Mouse (Mus musculus) testis, adult 2 months (tissue): ENCODE data around the gene Coro2a. TPM values are rescaled to one million over a fixed set of nuclear protein-coding genes. Genes with fewer than 3 reads are reported as not detected.
A peak's percentile ranks its signal among the peaks of the same experiment; 100 is the strongest.

ENCODE experiments used
- H3K27ac ChIP-seq: fragments of 200-500 bp; 2 replicates; pipeline ENCODE4 v1.5.1; 2012; ENCODE audit warnings: low read depth, low read length; ENCODE audit not compliant: control insufficient read depth, insufficient read depth
- H3K27me3 ChIP-seq: fragments of 200-500 bp; 2 replicates; pipeline ENCODE4 v1.6.1; 2012; ENCODE audit warnings: mild to moderate bottlenecking, low read length, moderate library complexity; ENCODE audit not compliant: control insufficient read depth, insufficient read depth
- H3K36me3 ChIP-seq: fragments of 200-500 bp; 2 replicates; pipeline ENCODE4 v1.6.1; 2012; ENCODE audit warnings: mild to moderate bottlenecking, low read length; ENCODE audit not compliant: control insufficient read depth, insufficient read depth
- H3K4me1 ChIP-seq: fragments of 200-500 bp; 2 replicates; pipeline ENCODE4 v1.6.1; 2012; ENCODE audit warnings: low read length; ENCODE audit not compliant: control insufficient read depth, insufficient read depth
- H3K4me3 ChIP-seq: fragments of 200-500 bp; 2 replicates; pipeline ENCODE4 v1.5.1; 2012; ENCODE audit warnings: low read depth, mild to moderate bottlenecking, low read length, moderate library complexity, mixed read lengths; ENCODE audit not compliant: control insufficient read depth
- CTCF ChIP-seq: fragments of 200-500 bp; IDR thresholded peaks from 2 replicates; pipeline ENCODE4 v1.5.1; 2012; ENCODE audit warnings: low read depth, mild to moderate bottlenecking, inconsistent platforms, low read length, moderate library complexity; ENCODE audit not compliant: control insufficient read depth, insufficient read depth, insufficient replicate concordance
- POLR2A ChIP-seq: fragments of 200-500 bp; IDR thresholded peaks from 2 replicates; pipeline ENCODE4 v1.6.1; 2012; ENCODE audit warnings: low read depth, mild to moderate bottlenecking, inconsistent platforms, low read length, moderate library complexity; ENCODE audit not compliant: control insufficient read depth
- polyA plus RNA-seq: library from polyadenylated mRNA; depleted of rRNA; stranded (reverse); fragments of >200 nt; gene quantifications from 2 replicates; pipeline ENCODE4 v1.2.3, GENCODE M21; 2012

The Coro2a gene
- polyA plus RNA-seq, 1 experiment, result 139 TPM

DNA sequence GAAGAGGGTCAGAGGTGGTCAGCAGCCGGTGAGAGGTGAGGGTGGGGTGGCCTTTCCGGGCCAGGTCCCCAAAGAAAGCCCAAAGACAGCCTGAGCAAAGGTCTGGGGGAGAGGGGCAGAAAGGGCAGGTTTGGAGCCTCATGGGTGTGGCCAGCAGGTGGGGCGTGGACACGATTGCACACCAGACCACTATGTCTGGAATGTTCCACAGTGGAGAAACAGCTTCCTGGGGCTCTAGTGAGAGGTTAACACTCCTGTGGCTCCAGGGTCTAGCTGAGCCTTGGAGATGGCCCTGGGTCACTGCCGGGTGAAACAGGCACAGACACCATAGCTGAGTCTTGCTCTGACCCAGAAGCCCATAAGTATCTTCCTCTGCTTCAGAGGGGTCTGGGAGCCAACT is 21.0 kb upstream of the Coro2a start:
- no peaks in the 10 kb centered on the region for H3K27me3 ChIP-seq
- H3K4me1 ChIP-seq, result peaks cover 9% of the 10 kb centered on the region
- peak overlapping the region; percentile 75 for H3K4me3 ChIP-seq
- no peak overlapping the region for H3K27ac ChIP-seq
- TF ChIP-seq CTCF (no peak), POLR2A (no peak)
- no peaks in the 10 kb centered on the region for H3K36me3 ChIP-seq

DNA sequence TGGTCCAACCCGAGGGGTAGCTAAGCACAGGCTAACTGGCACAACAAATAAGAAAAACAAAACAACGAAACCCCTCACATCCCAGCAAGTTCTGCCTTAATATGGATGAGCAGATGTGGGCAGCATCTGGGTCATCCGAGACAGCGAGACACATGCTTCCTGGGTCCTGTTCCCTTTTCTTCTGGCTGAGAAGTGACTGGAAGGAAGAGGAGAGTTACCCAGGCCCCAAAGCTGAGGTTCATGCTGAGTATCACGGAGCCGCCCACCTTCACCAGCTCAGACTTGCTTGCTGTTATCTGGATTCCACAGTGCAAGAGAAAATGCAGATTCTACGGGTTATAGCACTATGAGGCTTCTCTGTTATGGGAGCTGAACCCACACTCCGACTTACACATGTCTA is 18.9 kb upstream of the Coro2a start:
- Histone ChIP-seq H3K27me3 (no peaks in the 10 kb centered on the region), H3K27ac (no peak overlapping the region), H3K4me3 (peak overlapping the region; percentile 88), H3K4me1 (peaks cover 9% of the 10 kb centered on the region), H3K36me3 (no peaks in the 10 kb centered on the region)
- TF ChIP-seq CTCF, result no peak
- TF ChIP-seq POLR2A, result no peak

DNA sequence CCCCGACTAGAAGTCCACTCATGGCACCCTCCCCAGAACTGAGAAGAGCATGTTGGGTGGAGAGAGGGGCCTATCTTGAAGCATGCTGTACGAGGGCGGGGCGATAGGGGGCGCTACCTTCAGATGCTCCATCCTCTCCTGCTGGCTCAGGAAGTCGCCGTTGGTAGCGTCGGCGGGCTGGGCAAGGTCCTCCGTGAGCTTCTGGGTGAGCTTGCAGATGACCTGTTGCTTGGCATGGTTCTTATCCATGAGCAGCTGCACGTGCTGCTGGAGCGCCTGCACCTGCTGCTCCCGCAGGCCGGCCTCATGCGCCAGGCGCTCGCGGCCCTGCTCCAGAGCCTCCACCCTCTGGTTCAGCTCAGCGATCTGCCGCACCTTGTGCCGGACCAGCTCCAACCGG is 18.3 kb upstream of the Coro2a start:
- TF ChIP-seq CTCF (peak; percentile 79; the same call in 1 of the 2 replicates), POLR2A (no peak)
- Histone ChIP-seq H3K27me3 (no peaks in the 10 kb centered on the region), H3K4me3 (peak overlapping the region; percentile 88), H3K4me1 (peaks cover 9% of the 10 kb centered on the region), H3K27ac (no peak overlapping the region), H3K36me3 (no peaks in the 10 kb centered on the region)

DNA sequence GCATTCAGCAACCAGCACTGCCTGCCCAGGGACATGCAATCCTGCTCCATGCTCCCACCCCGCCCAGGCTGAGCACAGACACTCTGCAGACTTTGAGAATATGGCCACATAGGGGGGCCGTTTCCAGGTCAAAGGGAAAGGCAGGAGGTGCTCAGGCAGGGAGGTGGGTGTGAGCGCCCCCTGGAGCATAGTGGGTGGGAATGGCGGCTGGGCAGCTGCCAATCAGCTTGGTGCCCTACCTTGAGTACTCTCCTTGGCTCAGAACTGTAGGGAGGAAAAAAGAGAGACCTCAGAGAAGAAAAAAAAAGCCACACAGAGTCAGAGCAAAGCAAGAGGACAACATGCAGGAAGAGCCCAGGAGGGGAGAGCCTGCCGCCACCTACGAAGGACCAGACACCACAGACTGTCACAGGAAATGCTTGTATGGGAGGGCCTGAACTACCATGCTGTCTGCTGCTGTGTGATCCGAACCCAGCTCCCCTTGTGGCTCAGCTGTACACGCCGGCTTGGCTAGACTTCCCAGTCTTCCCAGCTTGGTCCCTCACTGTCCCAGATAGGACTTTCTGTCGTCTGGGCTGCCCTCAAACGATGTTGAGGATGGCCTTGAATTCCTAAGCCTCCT is 16.3 kb upstream of the Coro2a start:
- H3K4me3 ChIP-seq, result peak overlapping the region; percentile 88
- H3K27me3 ChIP-seq, result no peaks in the 10 kb centered on the region

DNA sequence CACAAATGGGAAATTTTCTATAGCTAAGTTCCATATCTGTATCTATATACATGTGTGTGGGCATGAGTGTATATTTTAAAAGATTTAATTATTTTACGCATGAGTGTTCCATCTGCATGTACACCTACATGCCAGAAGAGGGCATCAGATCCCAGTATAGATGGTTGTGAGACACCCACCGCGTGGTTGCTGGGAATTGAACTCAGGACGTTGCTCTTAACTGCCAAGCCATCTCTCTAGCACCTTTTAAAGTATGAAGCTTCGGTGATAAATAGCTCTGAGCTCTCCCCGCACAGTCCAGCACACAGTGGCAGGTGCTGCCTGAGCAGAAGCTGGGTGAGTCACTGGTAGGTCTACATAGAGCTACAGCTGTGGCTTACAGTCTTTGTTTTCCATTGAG is 15.4 kb upstream of the Coro2a start:
- Histone ChIP-seq H3K4me1 (peaks cover 9% of the 10 kb centered on the region), H3K27me3 (no peaks in the 10 kb centered on the region)
- TF ChIP-seq POLR2A (no peak), CTCF (no peak)

More for the DNA sequence above, 16.3 kb upstream of the Coro2a start:
- H3K4me1 ChIP-seq, result peaks cover 9% of the 10 kb centered on the region
- no peak overlapping the region for H3K27ac ChIP-seq
- H3K36me3 ChIP-seq, result no peaks in the 10 kb centered on the region
- TF ChIP-seq CTCF (peak; percentile 30; the same call in 1 of the 2 replicates), POLR2A (no peak)

DNA sequence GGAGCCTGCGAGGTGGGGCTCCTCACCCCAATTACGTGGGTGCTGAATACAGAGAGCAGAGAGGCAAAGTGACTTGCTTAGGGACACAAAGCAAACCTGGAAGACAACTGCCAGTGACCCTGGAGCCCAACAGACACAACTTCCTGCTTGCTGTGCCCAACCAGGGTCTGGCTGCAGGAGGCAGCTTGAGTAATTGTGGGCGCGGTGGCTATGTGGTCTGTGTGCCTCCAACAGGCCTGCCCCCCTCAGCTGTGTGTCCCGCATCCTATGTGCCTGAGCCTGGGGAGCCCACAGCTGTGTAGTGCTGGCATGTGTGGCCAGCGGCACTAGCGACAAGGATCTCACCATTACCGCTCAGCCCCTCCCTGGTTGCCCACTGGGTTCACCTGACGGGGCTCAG is 12.6 kb upstream of the Coro2a start:
- H3K27me3 ChIP-seq, result no peaks in the 10 kb centered on the region
- no peaks in the 10 kb centered on the region for H3K36me3 ChIP-seq
- no peak overlapping the region for H3K4me3 ChIP-seq
- TF ChIP-seq POLR2A (no peak), CTCF (no peak)
- H3K4me1 ChIP-seq, result no peaks in the 10 kb centered on the region; the same call in 1 of the 2 replicates
- H3K27ac ChIP-seq, result no peak overlapping the region

More for the DNA sequence above, 15.4 kb upstream of the Coro2a start:
- Histone ChIP-seq H3K36me3 (no peaks in the 10 kb centered on the region), H3K4me3 (no peak overlapping the region), H3K27ac (no peak overlapping the region)

DNA sequence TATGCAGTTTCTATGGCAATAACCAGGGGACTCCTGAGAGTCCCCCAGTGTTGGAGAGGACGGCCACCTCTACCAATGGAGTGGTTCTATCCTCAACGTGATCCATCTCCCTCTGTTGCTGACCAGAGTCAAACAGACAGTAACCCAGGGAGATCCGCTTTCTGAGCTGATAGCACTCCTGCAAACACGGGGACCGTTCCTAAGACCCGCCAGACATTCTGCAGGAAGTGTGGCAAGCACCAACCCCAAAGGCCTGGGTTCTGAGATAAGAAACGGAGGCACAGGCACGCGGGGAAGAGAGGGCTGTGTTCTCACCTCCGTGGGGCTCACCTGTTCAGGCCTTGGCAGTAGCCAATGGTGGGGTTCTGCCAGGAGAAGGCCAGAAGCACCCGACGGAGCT is 11.6 kb upstream of the Coro2a start:
- H3K27ac ChIP-seq, result no peak overlapping the region
- no peaks in the 10 kb centered on the region for H3K4me1 ChIP-seq
- H3K4me3 ChIP-seq, result no peak overlapping the region
- no peaks in the 10 kb centered on the region for H3K27me3 ChIP-seq
- H3K36me3 ChIP-seq, result no peaks in the 10 kb centered on the region
- TF ChIP-seq POLR2A, result no peak
- TF ChIP-seq CTCF, result no peak

DNA sequence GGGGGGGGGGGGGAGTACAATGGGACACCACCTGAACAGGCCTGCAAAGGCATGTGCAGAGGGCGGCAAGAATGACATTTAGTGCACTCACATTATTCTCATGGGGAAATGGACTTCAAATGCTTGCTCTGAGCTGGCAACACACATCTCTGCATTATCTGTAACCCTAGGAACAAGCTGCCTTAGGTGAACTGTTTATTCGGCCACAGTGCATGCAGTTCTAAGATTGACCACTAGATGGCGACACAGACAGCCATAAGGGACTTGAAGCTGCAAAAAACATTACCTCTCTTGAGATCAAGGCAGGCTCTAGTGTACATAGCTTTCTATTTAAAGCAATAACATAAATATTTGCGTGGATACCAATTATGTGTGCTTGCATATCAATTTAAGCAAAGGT is 9.2 kb upstream of the Coro2a start:
- Histone ChIP-seq H3K27ac (no peak overlapping the region), H3K36me3 (no peaks in the 10 kb centered on the region), H3K4me1 (no peaks in the 10 kb centered on the region), H3K27me3 (no peaks in the 10 kb centered on the region), H3K4me3 (no peak overlapping the region)
- TF ChIP-seq POLR2A, result no peak
- TF ChIP-seq CTCF, result peak; percentile 50; the same call in 1 of the 2 replicates
